Mouse (Mus musculus): ENCODE data around the gene Fam71b. TPM values are rescaled to one million over a fixed set of nuclear protein-coding genes. Genes with fewer than 3 reads are reported as not detected.
"Not testable (repeated sequence)": the region's sequence is repeated elsewhere in the genome, so short reads cannot be mapped to it uniquely, and the experiment has no call there.

Fam71b gene
- total RNA-seq, 1 experiment from 2014 or later, result not detected

DNA sequence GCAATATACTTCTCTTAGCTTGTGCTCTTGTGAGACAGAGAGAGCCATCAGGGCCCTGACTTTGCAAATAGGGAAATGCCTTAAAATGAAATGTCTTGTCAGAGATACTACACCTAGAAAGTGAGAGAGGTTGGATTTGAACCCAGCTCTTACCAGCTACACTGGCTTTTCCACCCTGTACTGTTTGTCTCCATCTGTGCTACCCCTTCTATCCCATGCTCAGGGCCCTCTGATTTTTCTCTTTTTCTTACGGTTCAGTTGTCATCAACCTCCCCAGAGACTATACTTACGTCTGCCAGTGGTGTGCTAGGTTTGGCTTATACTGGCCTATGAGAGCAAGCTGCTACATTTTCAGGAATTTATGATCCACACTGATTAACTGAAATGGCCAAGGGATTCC lies 11.4 kb upstream of the Fam71b start:
- no peak for DNase-seq

DNA sequence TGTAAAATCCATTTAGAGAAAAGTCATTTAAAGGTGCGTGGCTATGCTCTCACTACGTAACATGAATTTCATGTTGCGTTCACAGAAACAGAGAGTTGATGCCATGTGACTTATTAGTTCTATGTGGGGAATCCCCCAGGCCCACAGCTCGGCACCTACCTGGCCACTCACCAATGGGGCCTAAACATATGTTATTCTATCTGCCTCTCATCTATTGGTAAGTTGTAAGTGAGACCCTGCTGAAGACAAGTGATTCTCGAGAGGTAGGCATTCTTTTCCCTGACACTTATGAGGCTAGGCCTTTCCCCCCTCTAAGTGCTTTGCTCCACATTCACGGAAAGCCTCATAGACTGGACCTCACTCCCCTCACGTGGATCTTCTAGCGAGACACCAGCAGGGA lies 9.8 kb upstream of the Fam71b start:
- no peak for DNase-seq

DNA sequence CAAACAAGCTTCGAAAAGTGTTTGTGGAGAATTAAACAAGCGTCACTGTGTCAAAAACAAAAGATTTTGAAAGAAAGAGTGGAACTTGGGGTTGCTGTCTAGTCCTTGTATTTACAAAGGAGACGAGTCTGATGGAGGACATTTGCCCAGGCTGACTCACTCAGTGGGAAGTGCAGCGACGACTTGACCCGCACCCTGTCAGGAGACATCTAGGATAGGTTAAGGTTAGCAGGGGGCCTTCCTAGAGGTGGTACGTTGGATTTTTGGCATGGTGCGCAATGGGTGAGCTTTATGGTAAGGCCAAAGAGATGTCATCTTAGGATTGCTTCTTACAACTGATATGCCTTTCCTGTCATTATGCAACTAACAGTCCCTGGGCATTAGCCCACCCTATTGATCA lies 9.3 kb upstream of the Fam71b start:
- no peak for DNase-seq

DNA sequence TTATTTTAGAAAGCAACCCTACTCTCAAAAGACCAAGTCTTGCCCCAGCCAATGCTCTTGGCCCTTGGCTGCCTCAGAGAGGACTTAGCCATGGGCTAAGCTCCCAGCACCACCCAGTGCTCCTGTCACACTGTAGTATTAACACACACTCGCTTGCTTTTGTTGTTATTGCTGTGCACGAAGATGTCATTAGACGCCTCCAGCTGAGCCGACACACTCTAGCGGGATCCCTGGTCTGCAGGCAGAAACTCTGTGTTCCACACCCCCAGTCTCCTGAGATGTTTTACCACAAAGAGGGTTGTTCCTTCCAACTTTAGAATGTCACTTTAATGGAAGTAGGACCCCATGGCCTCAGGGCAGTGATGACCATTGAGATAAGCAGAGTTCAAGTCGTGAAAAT lies 7.9 kb upstream of the Fam71b start:
- DNase-seq, result no peak

DNA sequence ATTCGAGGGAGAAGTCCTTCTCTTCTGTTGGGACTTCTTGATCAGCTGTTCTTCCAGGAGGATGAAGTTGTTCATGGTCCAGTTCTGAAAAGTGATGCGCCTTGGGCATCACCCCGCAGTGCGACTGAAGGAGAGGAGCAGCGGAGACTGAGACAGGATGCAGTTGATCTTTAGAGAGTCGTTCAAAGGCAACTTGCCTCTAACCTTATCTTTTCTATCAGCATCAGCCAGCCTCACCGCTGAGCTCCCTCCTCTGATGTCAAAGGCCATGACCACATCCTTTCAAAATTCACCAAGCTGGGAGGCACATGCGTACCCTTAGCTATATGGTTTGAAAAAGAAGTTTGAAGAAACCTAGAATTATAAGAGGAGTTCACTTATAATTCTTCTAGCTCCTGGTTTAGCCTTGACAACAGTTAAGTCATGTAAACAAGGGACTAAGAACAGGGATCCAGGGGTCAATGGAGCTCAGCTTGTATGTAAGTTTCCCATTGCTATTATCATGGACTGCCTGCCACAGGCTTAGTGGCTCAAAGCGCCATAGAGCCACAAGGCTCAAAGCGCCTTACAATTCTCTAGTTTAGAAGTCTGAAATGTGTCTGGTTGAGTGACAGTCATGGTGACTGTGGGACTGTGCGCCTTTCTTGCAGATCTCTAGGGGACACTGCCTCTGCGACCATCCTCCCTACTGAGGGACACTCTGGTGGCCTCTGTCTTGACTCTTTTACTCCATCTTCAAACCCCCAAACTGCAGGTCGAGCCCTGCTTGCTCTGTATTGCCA lies 6.8 kb upstream of the Fam71b start, which contains the start of gene Itk:
TSS of gene Itk (minus strand) at position 180 of the 782 bp plus-strand sequence.
- DNase-seq, result no peak

DNA sequence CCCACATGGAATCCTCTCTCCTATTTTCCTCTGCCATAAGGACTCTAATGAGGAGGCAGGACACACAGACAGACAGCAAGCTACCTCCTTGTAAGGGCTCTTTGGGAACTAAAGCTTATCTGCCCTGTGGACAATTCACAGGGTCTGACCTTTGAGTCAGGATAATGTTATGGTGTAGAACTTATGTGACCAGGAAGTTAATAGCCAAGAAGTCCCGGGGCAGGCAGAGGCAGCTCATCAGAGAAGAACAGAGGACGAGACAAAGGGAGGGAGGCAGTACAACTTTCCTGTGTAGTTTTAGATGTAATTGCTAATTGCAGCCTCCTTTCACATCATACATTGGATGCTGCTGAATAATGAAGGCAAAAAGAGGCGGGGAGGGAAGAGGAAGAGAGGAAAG lies 5.7 kb upstream of the Fam71b start:
- DNase-seq, result no peak

DNA sequence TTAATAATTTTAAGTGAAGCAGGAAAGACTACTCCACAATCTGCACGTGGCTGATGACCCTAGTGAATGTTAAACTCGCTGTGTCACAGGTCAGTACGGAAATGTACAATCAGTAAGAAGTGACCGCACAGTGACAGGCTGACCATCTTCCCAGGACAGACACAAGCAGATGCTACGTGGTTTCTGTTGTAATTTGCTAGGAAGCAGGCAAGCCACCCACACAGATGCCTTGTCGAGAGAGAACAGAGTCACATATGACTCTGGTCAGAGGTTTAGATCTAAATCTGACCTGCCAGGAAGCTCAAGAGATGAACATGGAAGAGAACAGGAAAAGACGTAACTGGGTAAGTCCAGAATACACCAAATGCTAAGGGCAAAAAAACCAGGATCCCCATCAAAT lies 3.5 kb upstream of the Fam71b start:
- DNase-seq, result no peak

DNA sequence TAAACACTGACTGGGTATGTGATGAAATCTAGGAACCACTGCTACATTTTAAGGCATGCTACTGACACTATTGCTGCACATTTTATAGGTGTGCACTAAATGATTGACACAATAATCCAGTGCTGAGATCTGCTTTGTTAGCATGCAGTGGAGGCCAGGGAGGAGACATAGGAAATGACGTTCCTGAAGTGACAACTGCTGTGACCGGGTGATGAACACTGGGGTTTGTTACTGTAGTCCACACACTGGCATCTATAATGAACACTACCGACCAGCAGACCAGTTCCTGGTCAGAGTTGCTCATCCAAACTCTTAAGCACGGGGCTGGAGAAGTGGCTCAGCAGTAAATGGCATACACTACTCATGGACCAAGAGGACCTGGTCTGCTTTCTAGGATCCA lies 2.9 kb upstream of the Fam71b start:
- no peak for DNase-seq

DNA sequence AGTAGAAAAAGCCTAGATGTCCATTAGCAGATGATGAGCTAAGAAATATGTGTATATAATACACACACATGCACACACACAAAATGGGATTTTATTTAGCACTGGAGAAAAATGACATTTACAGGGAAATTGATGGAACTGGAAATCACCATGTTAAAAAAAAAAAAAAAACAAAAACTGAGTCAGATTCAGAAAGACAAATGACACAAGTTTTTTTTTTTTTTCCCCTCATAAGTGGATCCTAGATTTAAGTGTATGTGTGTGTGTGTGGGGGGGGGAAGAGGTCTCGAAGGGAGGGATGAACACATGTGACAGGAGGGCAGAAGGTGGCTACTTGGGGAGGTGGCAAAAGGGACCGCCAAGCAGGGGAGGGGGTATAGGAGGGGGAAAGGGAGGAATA lies 1.3 kb upstream of the Fam71b start:
- DNase-seq, result no peak

DNA sequence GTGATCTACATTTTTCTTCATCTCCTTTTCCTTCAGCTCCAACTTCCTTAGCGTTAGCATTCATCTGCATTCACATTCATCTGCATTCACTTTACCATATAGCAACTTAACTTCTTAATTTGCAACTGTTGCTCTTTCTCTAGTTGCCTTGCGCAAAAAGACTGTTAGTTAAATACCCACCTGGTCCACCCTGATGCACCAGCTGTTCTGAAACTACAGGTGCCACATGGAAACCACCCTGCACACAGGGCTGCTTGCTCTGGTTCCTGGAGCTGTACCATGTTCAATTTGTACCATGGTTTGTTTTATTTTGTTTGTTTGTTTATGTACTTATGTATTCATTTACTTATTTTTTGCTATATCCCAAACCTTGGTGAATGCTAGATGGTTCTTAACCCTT lies 661 bp upstream of the Fam71b start:
- no peak for DNase-seq

DNA sequence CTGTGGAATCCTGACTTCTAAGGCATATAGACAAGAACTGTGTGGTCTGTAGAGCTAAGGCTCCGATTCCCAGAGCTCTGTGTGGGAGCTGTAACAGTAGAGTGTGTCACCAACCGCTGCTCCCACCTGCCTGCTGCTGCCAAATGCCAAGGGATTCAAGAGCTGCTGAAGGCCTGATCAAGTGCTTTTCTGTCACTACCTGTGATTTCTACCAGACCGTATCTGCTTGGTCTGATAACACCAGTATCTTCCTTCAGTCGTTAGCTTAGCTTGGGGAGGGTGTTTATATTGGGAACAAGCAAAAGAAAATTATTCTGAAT lies 461 bp downstream of the Fam71b start:
- no peak for DNase-seq

DNA sequence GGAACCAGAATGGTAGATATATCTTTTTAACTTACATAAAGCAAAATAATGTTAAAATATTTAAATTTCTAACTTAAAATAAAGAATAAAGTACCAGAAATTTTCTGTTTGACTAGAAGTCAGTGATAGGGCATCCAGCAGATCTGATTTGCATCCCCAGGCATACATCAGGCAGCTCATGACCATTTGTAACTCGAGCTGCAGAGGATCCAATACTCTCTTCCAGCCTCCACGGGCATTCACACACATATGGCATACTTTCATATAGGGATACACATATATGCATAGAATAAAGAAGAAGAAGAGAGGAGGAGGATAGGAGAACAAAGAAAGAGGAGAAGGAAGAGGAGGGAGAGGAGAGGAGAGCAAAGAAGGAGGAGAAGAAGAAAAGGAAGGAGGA lies 1.5 kb downstream of the Fam71b start:
- DNase-seq, result no peak

DNA sequence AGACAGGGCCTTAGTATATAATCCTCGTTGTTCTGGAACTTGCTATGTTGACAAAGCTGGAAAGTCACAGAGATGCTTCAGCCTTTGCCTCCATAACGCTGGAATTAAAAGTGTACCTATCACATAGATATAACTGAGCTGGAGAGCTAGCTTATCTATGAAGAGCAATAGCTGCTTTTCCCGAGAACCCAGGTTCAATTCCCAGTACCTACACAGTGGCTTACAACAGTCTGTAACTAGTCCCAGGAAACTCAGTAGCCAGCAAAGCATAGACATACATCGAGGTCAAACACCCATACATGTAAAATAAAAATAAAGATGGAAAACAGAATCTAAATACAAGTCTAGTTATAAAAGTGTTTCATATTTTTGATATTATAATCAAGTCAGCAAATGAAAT lies 2.1 kb downstream of the Fam71b start:
- no peak for DNase-seq

DNA sequence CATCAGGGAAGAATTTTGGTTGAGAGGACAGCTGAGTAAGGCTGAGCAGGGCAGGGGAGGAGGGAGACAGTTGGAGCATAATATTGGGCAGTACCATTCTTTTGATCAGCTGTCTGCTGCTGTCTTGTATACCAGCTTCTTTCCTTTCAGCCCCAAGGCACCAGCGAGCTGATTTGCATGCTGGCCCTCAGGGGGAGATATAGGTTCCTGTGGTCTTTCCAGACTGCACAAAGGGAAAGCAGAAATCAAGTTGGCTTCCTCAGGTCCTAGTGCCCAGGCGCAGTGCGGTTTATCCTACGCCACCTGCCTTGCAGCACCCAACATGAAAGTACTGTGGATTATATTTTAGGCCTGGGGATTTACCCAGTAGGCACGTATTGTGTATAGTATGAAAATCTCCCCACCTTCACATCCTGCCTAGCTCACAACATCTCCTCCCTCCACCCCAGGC lies 2.6 kb downstream of the Fam71b start:
- peak; percentile 12 for DNase-seq

DNA sequence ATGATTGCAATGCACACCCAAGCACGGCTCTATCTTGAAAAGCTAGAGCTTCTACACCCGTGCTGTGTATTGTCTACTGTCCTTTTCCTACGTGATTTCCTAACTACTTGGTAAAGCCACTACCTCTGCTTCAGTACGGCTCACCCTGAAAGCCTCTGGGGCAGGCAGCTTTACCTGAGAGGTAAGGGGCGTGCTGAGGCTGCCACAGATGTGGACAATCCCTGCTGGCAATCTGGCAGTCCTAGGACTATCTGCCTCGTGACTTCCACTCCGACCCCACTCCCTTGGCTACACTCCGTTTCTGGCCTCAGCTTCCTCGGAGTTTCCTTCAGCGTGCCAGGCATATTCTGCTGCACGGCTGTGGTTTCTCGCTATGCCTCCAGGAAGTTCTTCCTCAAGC lies 5.2 kb downstream of the Fam71b start:
- no peak for DNase-seq

DNA sequence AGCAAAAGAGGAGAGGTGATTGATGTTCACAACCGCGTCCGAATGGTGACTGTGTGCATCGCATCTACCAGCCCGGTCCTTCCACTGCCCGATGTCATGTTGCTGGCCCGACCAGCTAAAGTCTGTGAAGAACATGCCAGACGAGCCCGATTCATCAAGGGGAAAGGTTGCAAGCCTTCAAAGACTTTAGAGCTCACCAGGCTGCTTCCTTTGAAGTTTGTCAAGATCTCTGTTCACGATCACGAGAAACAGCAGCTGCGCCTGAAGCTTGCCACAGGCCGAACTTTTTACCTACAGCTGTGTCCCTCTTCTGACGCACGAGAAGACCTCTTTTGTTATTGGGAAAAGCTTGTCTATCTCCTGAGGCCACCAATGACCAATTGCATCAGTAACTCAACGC lies 8.6 kb downstream of the Fam71b start:
- DNase-seq, result no peak

DNA sequence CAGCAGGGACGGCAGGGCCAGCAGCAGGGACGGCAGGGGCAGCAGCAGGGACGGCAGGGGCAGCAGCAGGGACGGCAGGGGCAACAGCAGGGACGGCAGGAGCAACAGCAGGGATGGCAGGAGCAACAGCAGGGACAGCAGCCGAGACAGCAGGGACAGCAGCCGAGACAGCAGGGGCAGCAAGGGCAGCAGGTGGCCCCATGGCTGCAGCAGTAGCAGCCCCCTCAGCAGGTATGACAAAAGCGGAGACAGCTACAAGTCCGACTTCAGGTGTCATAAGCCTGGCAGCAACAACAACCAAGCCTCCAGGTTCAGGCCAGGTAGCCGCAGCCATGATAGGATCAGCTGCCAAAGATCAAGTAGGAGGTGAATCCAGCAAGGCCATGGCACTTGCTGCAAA lies 10.4 kb downstream of the Fam71b start:
- no peak for DNase-seq

DNA sequence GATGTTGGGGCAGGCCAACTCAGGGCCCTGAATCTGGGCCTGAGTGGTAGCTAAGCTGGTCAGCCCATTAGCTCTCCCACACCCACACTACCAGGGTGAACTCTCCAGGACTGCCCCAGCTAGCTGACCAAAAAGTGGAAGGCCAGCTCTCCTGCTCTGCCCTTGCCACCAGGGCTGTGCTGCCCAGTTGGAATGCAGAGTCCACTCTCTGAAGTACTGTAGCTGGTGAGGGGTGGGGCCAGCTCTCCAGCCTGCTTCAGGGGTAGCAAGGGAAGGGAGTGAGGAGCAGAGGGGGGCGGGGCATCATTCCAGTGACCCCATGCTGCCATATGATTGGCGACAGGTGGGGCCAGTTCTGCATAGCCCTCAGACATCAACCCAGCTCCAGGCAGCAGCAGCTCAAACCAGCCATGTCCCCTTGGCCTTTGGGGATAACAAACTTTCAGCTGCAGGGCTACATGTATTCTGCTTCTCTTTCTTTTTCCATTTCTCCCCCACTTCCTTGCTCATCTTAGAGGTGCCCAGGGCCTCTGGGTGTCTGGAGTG lies 13.7 kb downstream of the Fam71b start:
- DNase-seq, result no peak

DNA sequence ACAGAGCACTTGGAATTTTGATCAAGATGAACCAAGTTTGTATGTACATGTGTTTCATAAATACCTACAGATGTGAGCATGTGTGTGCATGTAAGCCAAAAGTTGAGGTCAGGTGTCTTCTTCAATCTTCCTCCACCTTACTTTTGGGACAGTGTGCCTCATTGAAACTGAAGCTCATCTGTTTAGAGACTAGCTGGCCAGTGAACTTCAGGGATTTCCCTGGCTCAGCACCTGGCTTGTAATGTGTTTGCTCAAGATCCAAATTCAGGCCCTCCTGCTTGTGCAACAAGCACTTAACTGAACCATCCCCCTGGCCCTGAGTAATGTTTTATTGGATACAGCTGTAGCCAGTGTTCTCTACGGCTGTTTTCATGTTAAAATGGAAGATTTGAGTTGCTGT lies 22.1 kb downstream of the Fam71b start:
- DNase-seq, result no peak

DNA sequence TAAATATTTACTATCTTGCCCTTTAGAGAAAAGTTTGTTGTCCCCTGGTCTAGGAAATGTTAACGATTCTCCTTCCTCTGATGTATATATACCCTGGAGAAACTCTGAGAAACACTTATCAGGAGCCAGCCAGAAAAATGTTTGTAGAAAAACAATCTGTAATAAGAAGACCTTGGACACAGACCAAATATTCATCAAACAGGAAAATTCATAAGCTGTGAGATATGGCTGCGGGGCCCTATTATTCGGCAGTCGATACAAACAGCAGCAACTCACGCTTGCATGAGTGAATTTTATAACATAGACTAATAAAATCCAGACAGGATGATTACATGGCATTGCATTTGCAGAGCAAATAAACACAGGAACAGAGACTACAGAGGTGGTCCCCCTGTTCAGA lies 22.5 kb downstream of the Fam71b start:
- DNase-seq, result no peak

DNA sequence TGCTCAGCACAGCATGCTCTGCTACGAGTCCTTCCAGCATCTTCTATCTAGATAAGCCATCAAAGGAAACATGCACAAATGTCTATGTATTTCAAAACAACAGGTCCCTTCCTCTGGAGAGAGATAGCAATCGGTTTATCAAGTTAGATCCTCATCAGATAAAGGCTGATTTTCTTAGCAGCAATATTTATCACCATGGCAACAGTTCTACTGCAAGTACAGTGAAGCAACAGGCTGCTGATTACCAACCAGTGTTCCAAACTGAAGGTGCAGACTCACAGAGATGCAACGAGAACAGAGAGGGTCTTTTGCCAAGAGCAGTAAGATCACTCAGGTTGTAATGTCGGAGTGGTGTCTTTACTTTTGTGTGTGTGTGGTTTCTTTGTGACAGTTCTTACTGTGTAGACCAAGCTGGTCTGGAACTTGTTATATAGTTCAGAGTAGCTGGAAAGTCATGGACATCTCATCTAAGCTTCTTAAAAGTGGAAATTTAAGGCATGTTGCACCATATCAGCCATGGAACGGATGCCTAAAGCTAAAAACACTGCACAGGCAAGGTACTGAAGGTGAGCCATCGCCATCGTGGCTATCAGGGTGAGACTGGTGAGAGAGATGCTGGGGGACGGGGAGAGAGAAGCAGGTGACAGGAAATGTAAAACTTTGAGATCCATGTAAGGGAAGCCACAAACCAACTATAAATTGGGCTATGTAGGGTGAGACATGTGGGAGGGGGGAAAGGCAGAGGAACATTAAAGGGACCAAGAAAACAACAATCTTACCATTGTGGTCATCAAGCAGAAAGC lies 24.9 kb downstream of the Fam71b start:
- DNase-seq, result no peak

DNA sequence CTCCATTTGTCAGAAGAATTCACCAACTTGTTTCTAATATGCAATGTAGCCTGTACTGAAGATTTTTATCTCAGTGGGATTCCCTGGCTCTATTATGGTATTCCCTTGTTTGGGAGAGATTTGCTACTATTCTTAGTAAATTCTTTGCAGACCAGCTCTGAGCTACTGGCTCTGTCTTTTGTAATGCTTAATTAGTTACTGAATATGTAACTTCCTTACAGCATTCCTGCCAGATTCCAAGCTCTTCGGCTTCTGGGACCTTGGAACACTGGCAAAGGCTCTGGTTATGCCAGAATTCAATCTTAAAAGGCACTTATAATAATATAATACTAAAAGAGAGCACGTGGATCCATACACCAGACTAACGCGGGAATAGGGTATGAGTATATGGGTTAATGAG lies 31.8 kb downstream of the Fam71b start:
- DNase-seq, result not testable (repeated sequence)

DNA sequence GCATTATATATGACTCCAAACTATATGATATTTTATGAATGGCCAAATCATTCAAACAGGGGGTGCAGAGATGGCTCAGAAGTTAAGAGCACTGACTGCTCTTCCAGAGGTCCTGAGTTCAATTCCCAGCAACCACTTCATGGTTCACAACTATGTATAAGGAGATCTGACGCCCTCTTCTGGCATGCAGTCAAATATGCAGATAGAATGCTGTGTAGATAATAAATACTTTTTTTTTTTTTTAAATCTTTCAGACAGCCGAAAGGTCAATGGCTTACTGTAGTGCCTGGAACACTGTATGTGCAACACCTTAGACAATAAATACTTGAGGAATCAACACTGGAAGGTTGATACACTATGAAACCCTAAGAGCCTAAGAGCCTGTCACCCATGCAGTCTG lies 33.8 kb downstream of the Fam71b start:
- DNase-seq, result no peak

DNA sequence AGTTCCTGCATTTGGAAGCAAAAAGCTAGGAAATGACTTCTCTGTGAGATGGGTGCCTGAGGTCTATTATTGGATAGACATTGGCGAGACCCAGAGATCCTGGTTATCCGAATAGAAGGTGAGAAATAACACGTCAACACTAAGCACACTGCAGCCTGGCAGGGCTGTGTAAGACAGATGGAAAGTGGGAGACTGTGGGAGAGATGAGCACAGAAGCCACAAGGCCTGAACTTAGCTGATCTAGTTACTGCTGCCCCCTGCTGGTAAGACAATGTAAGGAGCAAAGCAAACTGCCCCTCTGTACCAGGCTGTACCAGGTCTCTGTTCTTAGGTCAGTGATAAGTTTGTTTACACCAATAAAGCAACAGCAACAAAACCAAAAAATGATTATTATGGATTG lies 34.8 kb downstream of the Fam71b start:
- DNase-seq, result peak; percentile 90

All from adrenal gland, postnatal 14 days (tissue).